Mouse (Mus musculus): Measurements from ENCODE around the gene Nhlrc3. TPM values are rescaled to one million over a fixed set of nuclear protein-coding genes. Genes with fewer than 3 reads are reported as not detected.
A peak's percentile ranks its signal among the peaks of the same experiment; 100 is the strongest.

The Nhlrc3 gene
- polyA plus RNA-seq (2015; fragmentation: Nextera tagmentation; extraction: Ambion mirVana) = 6.2 and 6.5 TPM in 2 replicates

GRCm38 (mm10) chr3:53463046-53463764 is at the start of gene Nhlrc3, which contains the start of gene Proser1:
TSS of gene Nhlrc3 (minus strand) at chr3:53463332.
TSS of gene Proser1 (plus strand) at chr3:53463666.
- Histone ChIP-seq H3K27ac (replicated peaks) (peak within 1 kb of the TSS; percentile 74), H3K36me3 (peaks cover 28% of the 10 kb centered on the region), H3K4me2 (peak within 1 kb of the TSS; percentile 93), H3K4me3 (peak within 1 kb of the TSS; percentile 73), H3K9me3 (no peaks in the 10 kb centered on the region), H3K9ac (peak within 1 kb of the TSS; percentile 97), H3K4me1 (peaks cover 58% of the 10 kb centered on the region), H3K27me3 (replicated peaks) (no peaks in the 10 kb centered on the region)
- under 1% methylated on average over 52 of the region's 52 CpGs for WGBS
- ATAC-seq (ENCODE audit: extremely low read depth, insufficient number of reproducible peaks, low FRiP score, low TSS enrichment) = peak; percentile 96

GRCm38 (mm10) chr3:53502428-53502827 is 39.3 kb upstream of the Nhlrc3 start:
- H3K27ac ChIP-seq (replicated peaks) = no peak overlapping the region
- H3K9ac ChIP-seq = no peak overlapping the region
- H3K9me3 ChIP-seq = no peaks in the 10 kb centered on the region
- WGBS = 55% methylated on average over 6 of the region's 6 CpGs
- H3K36me3 ChIP-seq = no peaks in the 10 kb centered on the region
- no peak for ATAC-seq (ENCODE audit: extremely low read depth, insufficient number of reproducible peaks, low FRiP score, low TSS enrichment)
- H3K4me2 ChIP-seq = no peak overlapping the region
- H3K4me3 ChIP-seq = no peak overlapping the region
- no peaks in the 10 kb centered on the region for H3K4me1 ChIP-seq
- no peaks in the 10 kb centered on the region for H3K27me3 ChIP-seq (replicated peaks)

- H3K9ac ChIP-seq = no peak overlapping the region
- H3K27me3 ChIP-seq (replicated peaks) = no peaks in the 10 kb centered on the region
- H3K36me3 ChIP-seq = no peaks in the 10 kb centered on the region
- WGBS = 54% methylated on average over 6 of the region's 6 CpGs
- no peak overlapping the region for H3K4me2 ChIP-seq
- H3K4me3 ChIP-seq = no peak overlapping the region
- H3K9me3 ChIP-seq = no peaks in the 10 kb centered on the region
- ATAC-seq (ENCODE audit: extremely low read depth, insufficient number of reproducible peaks, low FRiP score, low TSS enrichment) = no peak
- no peak overlapping the region for H3K27ac ChIP-seq (replicated peaks)
- H3K4me1 ChIP-seq = no peaks in the 10 kb centered on the region
Observed at GRCm38 (mm10) chr3:53498351-53498905, 35.3 kb upstream of the Nhlrc3 start.

- Histone ChIP-seq H3K27ac (replicated peaks) (peak within 1 kb of the TSS; percentile 75), H3K4me3 (no peak within 1 kb of the TSS), H3K9ac (peak within 1 kb of the TSS; percentile 56), H3K4me2 (peak within 1 kb of the TSS; percentile 24; the same call in 1 of the 2 replicates), H3K36me3 (no peaks in the 10 kb centered on the region), H3K27me3 (replicated peaks) (no peaks in the 10 kb centered on the region), H3K4me1 (peaks cover 28% of the 10 kb centered on the region), H3K9me3 (no peaks in the 10 kb centered on the region)
- WGBS = 69% methylated on average over 6 of the region's 6 CpGs
- no peak for ATAC-seq (ENCODE audit: extremely low read depth, insufficient number of reproducible peaks, low FRiP score, low TSS enrichment)
Observed at GRCm38 (mm10) chr3:53488353-53488752, 25.2 kb upstream of the Nhlrc3 start, which contains the start of gene Stoml3. TSS of gene Stoml3 (plus strand) at chr3:53488653.

- 39% methylated on average over 9 of the region's 9 CpGs for WGBS
Observed at GRCm38 (mm10) chr3:53486996-53487576, 24.0 kb upstream of the Nhlrc3 start.

GRCm38 (mm10) chr3:53486561-53486960 is 23.4 kb upstream of the Nhlrc3 start:
- H3K9ac ChIP-seq = no peak overlapping the region
- peak overlapping the region; percentile 75 for H3K27ac ChIP-seq (replicated peaks)
- H3K36me3 ChIP-seq = peaks cover 12% of the 10 kb centered on the region
- H3K4me1 ChIP-seq = peaks cover 28% of the 10 kb centered on the region
- H3K4me3 ChIP-seq = no peak overlapping the region
- H3K27me3 ChIP-seq (replicated peaks) = no peaks in the 10 kb centered on the region
- no peaks in the 10 kb centered on the region for H3K9me3 ChIP-seq
- no peak for ATAC-seq (ENCODE audit: extremely low read depth, insufficient number of reproducible peaks, low FRiP score, low TSS enrichment)
- no peak overlapping the region for H3K4me2 ChIP-seq
- WGBS = 60% methylated on average over 10 of the region's 10 CpGs

More at GRCm38 (mm10) chr3:53486996-53487576, 24.0 kb upstream of the Nhlrc3 start:
- H3K4me2 ChIP-seq = peak overlapping the region; percentile 24; the same call in 1 of the 2 replicates
- H3K27ac ChIP-seq (replicated peaks) = peak overlapping the region; percentile 75
- H3K9ac ChIP-seq = peak overlapping the region; percentile 56
- H3K4me1 ChIP-seq = peaks cover 28% of the 10 kb centered on the region
- no peaks in the 10 kb centered on the region for H3K9me3 ChIP-seq
- peaks cover 8% of the 10 kb centered on the region for H3K36me3 ChIP-seq
- no peak overlapping the region for H3K4me3 ChIP-seq
- no peaks in the 10 kb centered on the region for H3K27me3 ChIP-seq (replicated peaks)
- no peak for ATAC-seq (ENCODE audit: extremely low read depth, insufficient number of reproducible peaks, low FRiP score, low TSS enrichment)

GRCm38 (mm10) chr3:53483414-53484059 is 20.4 kb upstream of the Nhlrc3 start:
- Histone ChIP-seq H3K9me3 (no peaks in the 10 kb centered on the region), H3K9ac (no peak overlapping the region), H3K4me3 (no peak overlapping the region), H3K36me3 (peaks cover 41% of the 10 kb centered on the region), H3K27me3 (replicated peaks) (no peaks in the 10 kb centered on the region), H3K27ac (replicated peaks) (no peak overlapping the region), H3K4me1 (peaks cover 28% of the 10 kb centered on the region), H3K4me2 (no peak overlapping the region)
- no peak for ATAC-seq (ENCODE audit: extremely low read depth, insufficient number of reproducible peaks, low FRiP score, low TSS enrichment)
- WGBS = 68% methylated on average over 8 of the region's 8 CpGs

GRCm38 (mm10) chr3:53478419-53479046 is 15.4 kb upstream of the Nhlrc3 start:
- Histone ChIP-seq H3K9ac (no peak overlapping the region), H3K36me3 (peaks cover 89% of the 10 kb centered on the region), H3K4me3 (no peak overlapping the region), H3K4me1 (0 out of 2 replicates have a peak, but pooled peaks cover 2% of the 10 kb centered on the region), H3K9me3 (no peaks in the 10 kb centered on the region), H3K4me2 (no peak overlapping the region), H3K27me3 (replicated peaks) (no peaks in the 10 kb centered on the region), H3K27ac (replicated peaks) (no peak overlapping the region)
- no peak for ATAC-seq (ENCODE audit: extremely low read depth, insufficient number of reproducible peaks, low FRiP score, low TSS enrichment)
- WGBS = 94% methylated on average over 30 of the region's 30 CpGs

GRCm38 (mm10) chr3:53477468-53477867 is 14.3 kb upstream of the Nhlrc3 start:
- ATAC-seq (ENCODE audit: extremely low read depth, insufficient number of reproducible peaks, low FRiP score, low TSS enrichment) = no peak
- H3K4me2 ChIP-seq = no peak overlapping the region
- peaks cover 96% of the 10 kb centered on the region for H3K36me3 ChIP-seq
- no peaks in the 10 kb centered on the region for H3K9me3 ChIP-seq
- no peak overlapping the region for H3K27ac ChIP-seq (replicated peaks)
- no peaks in the 10 kb centered on the region for H3K27me3 ChIP-seq (replicated peaks)
- WGBS = 88% methylated on average over 17 of the region's 17 CpGs
- no peak overlapping the region for H3K4me3 ChIP-seq
- no peaks in the 10 kb centered on the region for H3K4me1 ChIP-seq
- no peak overlapping the region for H3K9ac ChIP-seq

- Histone ChIP-seq H3K27me3 (replicated peaks) (no peaks in the 10 kb centered on the region), H3K27ac (replicated peaks) (no peak overlapping the region), H3K36me3 (peaks cover 97% of the 10 kb centered on the region), H3K4me2 (no peak overlapping the region), H3K9me3 (no peaks in the 10 kb centered on the region), H3K9ac (no peak overlapping the region), H3K4me1 (no peaks in the 10 kb centered on the region), H3K4me3 (no peak overlapping the region)
- no peak for ATAC-seq (ENCODE audit: extremely low read depth, insufficient number of reproducible peaks, low FRiP score, low TSS enrichment)
- WGBS = 56% methylated on average over 6 of the region's 6 CpGs
Observed at GRCm38 (mm10) chr3:53475889-53476288, 12.8 kb upstream of the Nhlrc3 start.

- H3K9me3 ChIP-seq = no peaks in the 10 kb centered on the region
- no peak overlapping the region for H3K9ac ChIP-seq
- no peak overlapping the region for H3K4me3 ChIP-seq
- no peak overlapping the region for H3K4me2 ChIP-seq
- H3K27me3 ChIP-seq (replicated peaks) = no peaks in the 10 kb centered on the region
- no peak for ATAC-seq (ENCODE audit: extremely low read depth, insufficient number of reproducible peaks, low FRiP score, low TSS enrichment)
- WGBS = 74% methylated on average over 4 of the region's 4 CpGs
- H3K27ac ChIP-seq (replicated peaks) = no peak overlapping the region
- H3K4me1 ChIP-seq = no peaks in the 10 kb centered on the region
- peaks cover 98% of the 10 kb centered on the region for H3K36me3 ChIP-seq
Observed at GRCm38 (mm10) chr3:53474179-53474578, 11.0 kb upstream of the Nhlrc3 start.
